Mouse (Mus musculus): ENCODE measurements at regions not wholly inside any gene's neighbourhood (a gene's known extent, or its start where the extent isn't known, plus 50 kb on each side); places are given as distances from the start of the nearest gene placed in this dataset.

- TF ChIP-seq POLR2A (IDR thresholded peaks at IDR 0.05; ENCODE audit: borderline replicate concordance, extremely low read depth, low read depth, low read length) (no peak), CTCF (IDR thresholded peaks at IDR 0.05; ENCODE audit: insufficient read depth, low read length) (no peak)
Observed at GRCm38 (mm10) chr19:22070246-22071030, 68.4 kb upstream of the Trpm3 start.
